Mouse (Mus musculus) gastrocnemius, postnatal 25 days (tissue): Measurements from ENCODE around the gene Tapbp. TPM values are rescaled to one million over a fixed set of nuclear protein-coding genes. Genes with fewer than 3 reads are reported as not detected.
"Not testable (repeated sequence)": the region's sequence is repeated elsewhere in the genome, so short reads cannot be mapped to it uniquely, and the experiment has no call there.

Experiments
- DNase-seq: peaks from one replicate; pipeline ENCODE4 v3.0.0; 2022
- long read RNA-seq, 2 experiments: library from polyadenylated mRNA; stranded (forward); transcript quantifications; one replicate each; pipeline ENCODE4 v2.0.0; 2021
- total RNA-seq, 2 experiments: library from RNA; stranded (reverse); gene quantifications; 1 replicate in 1 of 2; 2 replicates in 1 of 2; pipeline ENCODE4 v1.2.3; 2021

Gene Tapbp
- total RNA-seq, result 10 to 100 TPM; 31.2 to 41.2 TPM
- long read RNA-seq, experiment 1, transcript Tapbp-206 (8 exons, 2,589 nt), result minor isoform, 12 of 36 reads
- long read RNA-seq, experiment 1, transcript Tapbp-201 (8 exons, 2,898 nt), result major isoform, 16 of 36 reads
- long read RNA-seq, experiment 1, partial matches to known transcripts, result 5 of 36 reads
- long read RNA-seq, experiment 1, other reads (novel, unspliced or antisense), result 3 of 36 reads
- long read RNA-seq, experiment 2, transcript Tapbp-206 (8 exons, 2,589 nt), result major isoform, 17 of 47 reads
- long read RNA-seq, experiment 2, transcript Tapbp-201 (8 exons, 2,898 nt), result minor isoform, 15 of 47 reads
- long read RNA-seq, experiment 2, partial matches to known transcripts, result 9 of 47 reads
- long read RNA-seq, experiment 2, other reads (novel, unspliced or antisense), result 5 of 47 reads

- peak; percentile 97 for DNase-seq
Observed at GRCm38 (mm10) chr17:33915671-33916250, at the start of gene Tapbp, which contains the start of gene Zbtb22. Gene Tapbp, plus strand, starts transcription at chr17:33915899. Gene Zbtb22, plus strand, starts transcription at chr17:33915904.

DNA sequence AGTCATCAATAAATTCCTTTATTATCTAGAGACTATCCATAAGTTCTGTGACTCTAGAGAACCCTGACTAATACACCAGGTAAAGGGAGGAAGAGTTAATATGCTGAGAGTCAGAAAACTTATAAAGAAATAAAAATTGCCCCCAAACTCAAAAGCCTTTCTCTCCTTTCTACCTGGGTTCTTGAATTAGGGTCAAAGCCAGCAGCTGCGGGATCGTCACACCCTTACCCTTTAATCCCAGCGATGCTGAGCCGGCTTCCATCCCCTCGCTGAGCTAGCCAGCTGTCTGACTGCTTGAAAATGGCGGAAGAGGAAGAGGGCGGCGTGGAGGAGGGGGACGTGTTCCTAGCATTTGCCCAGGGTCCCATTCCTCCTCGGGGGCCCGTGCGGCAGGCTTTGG, 42.2 kb upstream of the Tapbp start, which contains the start of gene Gm7029:
Gm7029 (plus strand) TSS at position 301 of the 400 bp plus-strand sequence.
- not testable (repeated sequence) for DNase-seq

- DNase-seq, result no peak
Observed at GRCm38 (mm10) chr17:33874411-33874810, 41.3 kb upstream of the Tapbp start.

- not testable (repeated sequence) for DNase-seq
Observed at GRCm38 (mm10) chr17:33875797-33876196, 39.9 kb upstream of the Tapbp start.

DNA sequence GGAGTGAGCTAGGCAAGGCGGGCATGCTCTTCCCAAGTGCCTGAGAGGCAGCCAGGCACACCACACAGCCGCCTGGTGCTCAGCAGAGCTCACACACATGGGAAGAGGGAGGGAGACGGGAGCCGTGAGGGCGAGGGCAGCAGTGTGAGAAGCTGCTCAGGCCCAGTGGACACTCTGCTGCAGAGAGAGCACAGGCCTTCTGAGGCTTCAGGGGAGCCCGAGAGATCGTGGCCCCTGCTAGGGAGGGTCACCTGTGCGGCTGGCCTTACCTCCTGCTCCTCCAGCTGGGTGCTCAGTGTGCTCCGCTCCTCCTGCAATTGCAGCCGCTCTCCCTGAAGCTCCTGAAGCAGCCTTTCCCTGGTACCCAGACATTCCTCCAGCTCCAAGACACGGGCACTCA, 31.4 kb upstream of the Tapbp start:
- DNase-seq, result not testable (repeated sequence)

- DNase-seq, result not testable (repeated sequence)
Observed at GRCm38 (mm10) chr17:33887802-33888201, 27.9 kb upstream of the Tapbp start.

- DNase-seq, result not testable (repeated sequence)
Observed at GRCm38 (mm10) chr17:33888230-33888629, 27.5 kb upstream of the Tapbp start.

DNA sequence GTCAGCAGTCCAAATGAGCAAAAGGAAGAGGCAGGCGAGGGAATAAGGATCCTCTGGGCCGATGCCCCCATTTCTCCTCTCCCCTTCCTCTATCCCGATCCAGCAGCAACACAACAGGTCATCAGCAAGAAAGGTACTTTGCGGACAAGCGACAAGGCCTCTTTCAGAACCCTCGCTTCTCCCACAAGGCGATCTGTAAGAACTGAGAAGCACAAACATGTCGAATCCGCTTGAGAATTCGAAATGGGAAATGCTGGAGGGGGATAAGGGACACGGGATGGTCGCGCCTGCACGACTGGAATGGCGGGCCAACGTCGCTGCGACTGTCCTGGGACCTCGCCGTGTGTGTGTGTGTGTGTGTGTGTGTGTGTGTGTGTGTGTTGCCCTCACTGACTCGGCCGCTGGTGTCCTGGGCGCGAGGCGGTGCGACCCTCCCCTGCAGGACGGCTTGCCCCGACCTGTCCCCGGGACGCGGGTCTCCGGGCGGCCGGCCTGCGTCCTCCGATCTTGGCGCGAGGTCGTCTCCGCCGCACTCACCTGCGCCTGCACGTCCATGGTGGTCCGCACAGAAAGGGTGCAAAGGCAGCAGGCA, 25.7 kb upstream of the Tapbp start:
- DNase-seq, result not testable (repeated sequence)

- DNase-seq, result peak; percentile 100
Observed at GRCm38 (mm10) chr17:33890533-33891059, 25.1 kb upstream of the Tapbp start, which contains the start of gene Kifc1. Gene Kifc1, minus strand, starts transcription at chr17:33890661.

- DNase-seq, result no peak
Observed at GRCm38 (mm10) chr17:33891357-33891756, 24.3 kb upstream of the Tapbp start.

GRCm38 (mm10) chr17:33891892-33892291, 23.8 kb upstream of the Tapbp start:
- DNase-seq, result not testable (repeated sequence)

DNA sequence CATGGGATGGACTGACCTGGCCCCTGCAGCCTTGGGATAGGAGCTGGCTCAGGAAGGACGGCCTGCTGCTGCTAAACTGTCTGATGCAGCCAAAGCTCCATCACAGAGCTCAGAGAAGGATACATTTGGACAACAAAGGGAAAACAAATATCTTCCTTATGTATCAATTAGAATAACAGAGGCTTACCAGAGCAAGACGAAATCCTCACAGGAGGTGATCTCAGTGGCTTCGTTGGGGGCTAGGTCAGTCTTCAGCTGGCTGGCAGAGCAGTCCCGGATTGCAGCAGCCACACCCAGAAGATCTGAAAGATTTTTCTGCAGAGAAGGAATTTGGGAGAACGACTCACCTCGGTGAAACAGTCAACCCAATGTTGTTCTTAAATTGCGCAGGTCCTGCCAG, 23.3 kb upstream of the Tapbp start:
- no peak for DNase-seq

GRCm38 (mm10) chr17:33893011-33893410, 22.7 kb upstream of the Tapbp start:
- not testable (repeated sequence) for DNase-seq

DNA sequence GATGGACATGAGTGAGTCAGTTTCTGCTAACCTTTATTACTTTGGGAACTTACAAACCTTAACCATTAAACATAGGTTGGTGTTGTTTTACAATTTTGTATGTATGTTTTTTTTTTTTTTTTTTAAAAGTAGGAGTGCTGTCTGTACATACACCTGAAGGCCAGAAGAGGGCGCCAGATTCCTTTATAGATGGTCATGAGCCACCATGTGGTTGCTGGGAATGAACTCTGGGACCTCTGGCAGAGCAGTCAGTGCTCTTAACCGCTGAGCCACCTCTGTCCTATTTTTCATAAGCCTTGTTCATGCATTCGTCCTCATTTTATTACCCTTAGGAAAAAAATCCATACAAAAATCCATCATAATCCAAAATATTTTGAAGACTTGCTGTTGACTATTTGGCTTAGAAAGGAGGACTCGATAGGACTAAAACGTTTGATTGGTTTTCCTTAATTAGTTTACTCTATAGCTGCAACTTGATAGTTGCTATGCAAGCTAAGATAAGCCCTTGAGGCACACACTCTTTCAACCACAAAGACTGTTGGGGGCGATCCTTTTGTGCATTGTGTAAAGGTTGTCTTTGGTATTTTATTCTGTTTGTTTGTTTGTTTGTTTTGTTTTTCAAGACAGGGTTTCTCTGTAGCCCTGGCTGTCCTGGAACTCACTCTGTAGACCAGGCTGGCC, 18.4 kb upstream of the Tapbp start:
- DNase-seq, result no peak

- not testable (repeated sequence) for DNase-seq
Observed at GRCm38 (mm10) chr17:33898193-33898592, 17.5 kb upstream of the Tapbp start.

DNA sequence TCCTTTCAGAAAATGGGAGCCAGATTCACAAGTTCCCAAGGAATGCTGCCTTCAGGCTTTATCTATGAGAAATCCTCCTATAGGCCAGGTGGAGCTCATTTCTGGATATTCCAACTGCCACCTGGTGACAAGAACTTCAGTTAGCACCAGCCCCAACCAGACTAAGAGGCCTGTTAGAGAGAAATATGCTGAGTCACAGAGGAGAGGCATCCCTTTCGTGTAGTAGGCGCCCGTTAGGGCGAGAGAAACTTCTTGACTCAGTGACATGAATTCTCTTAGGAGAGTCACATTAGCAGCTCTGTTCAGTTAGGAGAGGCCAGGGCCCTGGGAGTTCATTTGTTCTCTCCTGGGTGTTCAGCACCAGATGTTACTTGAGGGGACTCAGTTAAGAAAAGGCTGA, 16.1 kb upstream of the Tapbp start:
- no peak for DNase-seq

DNA sequence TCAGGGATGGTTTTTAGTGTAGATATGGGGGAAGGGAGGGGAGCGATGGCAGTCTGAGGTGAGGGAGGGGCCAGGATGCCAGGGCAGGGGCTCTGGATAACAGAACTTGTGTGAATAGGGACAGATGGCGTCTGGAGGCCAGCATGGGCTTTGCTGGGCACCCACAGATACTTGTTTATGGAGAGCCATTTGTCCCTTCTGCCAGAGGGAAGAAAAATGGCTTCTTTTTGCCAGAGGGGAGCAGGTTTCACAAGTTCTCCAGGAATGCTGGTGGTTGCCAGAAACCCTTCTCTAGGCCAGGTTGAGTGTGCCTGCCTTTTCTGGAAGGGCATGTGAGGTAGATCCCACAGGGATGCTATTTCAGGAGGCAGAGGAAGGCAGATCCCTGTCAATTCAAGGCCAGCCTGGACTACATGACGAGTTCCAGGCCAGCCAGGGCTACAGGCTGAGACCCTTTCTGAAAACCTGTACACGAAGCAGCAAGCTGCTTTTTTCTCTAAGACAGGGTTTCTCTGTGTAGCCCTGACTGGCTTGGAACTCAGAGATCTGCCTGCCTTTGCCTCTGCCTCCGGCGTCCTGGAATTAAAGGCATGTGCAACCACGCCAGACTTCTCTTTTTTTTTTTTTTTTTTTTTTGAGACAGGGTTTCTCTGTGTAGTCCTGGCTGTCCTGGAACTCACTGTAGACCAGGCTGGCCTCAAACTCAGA, 15.3 kb upstream of the Tapbp start:
- DNase-seq, result no peak

DNA sequence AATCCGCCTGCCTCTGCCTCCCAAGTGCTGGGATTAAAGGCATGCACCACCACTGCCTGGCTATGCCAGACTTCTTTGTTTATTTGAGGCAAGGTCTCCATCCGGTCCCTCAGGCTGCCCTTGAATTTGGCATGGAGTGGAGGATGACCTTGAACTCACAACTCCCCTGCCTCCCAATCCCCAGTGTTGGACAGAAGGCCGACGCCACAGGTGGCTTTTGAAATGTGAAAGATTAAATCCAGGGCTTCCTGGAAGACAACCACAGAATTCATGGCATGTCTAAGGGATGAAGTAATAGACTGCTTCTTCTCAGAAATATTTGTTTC, 14.7 kb upstream of the Tapbp start:
- DNase-seq, result no peak

DNA sequence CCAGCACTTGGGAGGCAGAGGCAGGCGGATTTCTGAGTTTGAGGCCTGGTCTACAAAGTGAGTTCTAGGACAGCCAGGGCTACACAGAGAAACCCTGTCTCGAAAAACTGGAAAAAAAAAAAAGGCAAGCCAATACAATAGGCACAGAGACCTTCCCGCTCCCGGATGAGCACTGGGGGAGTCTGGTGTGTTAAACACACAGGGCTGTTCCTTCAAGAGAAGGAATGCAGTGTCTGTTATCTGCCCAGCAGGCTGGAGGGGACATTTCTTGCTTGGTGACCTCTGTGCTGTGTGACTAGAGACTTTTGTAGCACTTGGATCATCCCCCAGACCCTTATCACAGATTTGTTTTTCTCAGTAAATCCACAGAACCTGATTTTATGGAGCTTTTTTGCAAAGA, 14.0 kb upstream of the Tapbp start:
- no peak for DNase-seq

DNA sequence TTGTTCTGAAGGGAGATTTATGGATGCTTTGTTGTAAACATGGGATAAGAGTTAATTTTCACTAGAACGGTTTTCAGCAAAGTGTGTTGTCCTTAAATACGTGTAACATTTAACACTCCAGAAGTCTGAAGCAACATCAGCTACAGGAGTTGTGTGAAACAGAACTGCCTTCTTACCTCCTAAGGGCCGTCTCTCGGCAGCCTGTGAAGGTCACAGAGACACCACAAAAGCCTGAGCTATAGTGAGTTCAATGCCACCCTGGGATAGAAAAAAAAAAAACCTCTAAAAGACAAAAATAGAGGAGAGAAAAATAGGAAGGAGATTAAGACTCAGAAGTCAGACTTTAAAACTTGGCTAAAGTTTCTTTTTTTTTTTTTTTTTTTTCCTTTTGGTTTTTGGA, 13.6 kb upstream of the Tapbp start:
- DNase-seq, result no peak

DNA sequence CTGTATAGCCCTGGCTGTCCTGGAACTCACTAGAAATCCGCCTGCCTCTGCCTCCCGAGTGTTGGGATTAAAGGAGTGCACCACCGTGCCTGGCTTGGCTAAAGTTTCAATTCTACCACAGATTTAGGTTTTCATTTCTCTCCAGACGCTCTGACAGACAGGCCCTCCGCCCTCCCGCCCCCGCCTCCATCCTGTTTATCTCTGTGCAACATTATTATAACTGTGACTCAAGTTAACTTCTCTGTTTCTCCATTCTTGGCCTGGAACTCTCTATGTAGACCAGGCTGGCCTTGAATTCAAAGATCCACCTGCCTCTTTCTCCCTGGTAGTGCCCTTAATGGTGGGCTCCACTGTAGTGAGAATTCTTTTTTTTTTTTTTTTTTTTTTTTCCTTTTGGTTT, 13.2 kb upstream of the Tapbp start:
- no peak for DNase-seq
